Mouse (Mus musculus) layer of hippocampus, adult 18-20 months (tissue): ENCODE measurements at regions not wholly inside any gene's neighbourhood (a gene's known extent, or its start where the extent isn't known, plus 50 kb on each side); places are given as distances from the start of the nearest gene placed in this dataset.

ENCODE experiments used
- DNase-seq, 2 experiments: peaks; one replicate each; pipeline ENCODE4 v3.0.0; 2022; ENCODE audit warnings: low spot score in 2 of 2

- DNase-seq, result peak; percentile 64 to 92
These were observed 414.9 kb upstream of the C9orf72 start for GRCm38 (mm10) chr4:35640866-35641265.

- DNase-seq, result no peak
These were observed 380.2 kb upstream of the C9orf72 start for GRCm38 (mm10) chr4:35606200-35606599.

GRCm38 (mm10) chr4:35578086-35578485 lies 352.1 kb upstream of the C9orf72 start:
- DNase-seq, result no peak

- DNase-seq, result no peak
These were observed 349.4 kb upstream of the C9orf72 start for GRCm38 (mm10) chr4:35575179-35575974.

- no peak for DNase-seq
These were observed 345.8 kb upstream of the C9orf72 start for GRCm38 (mm10) chr4:35571541-35572447.

- DNase-seq, result peak in 1 of 2 experiments; percentile 16
These were observed 335.3 kb upstream of the C9orf72 start for GRCm38 (mm10) chr4:35561303-35561702.

- DNase-seq, result no peak
These were observed 334.0 kb upstream of the C9orf72 start for GRCm38 (mm10) chr4:35560004-35560403.

- DNase-seq, result no peak
These were observed 327.3 kb upstream of the C9orf72 start for GRCm38 (mm10) chr4:35553309-35553708.

GRCm38 (mm10) chr4:35551988-35552387 lies 326.0 kb upstream of the C9orf72 start:
- DNase-seq, result no peak

GRCm38 (mm10) chr4:35534565-35535279 lies 308.7 kb upstream of the C9orf72 start:
- DNase-seq, result no peak

- DNase-seq, result no peak
These were observed 308.2 kb upstream of the C9orf72 start for GRCm38 (mm10) chr4:35534154-35534553.
